Mouse (Mus musculus) ES-E14 (cell line): ENCODE results near the gene Ankzf1. TPM values are rescaled to one million over a fixed set of nuclear protein-coding genes. Genes with fewer than 3 reads are reported as not detected.

Experiments used
- DNase-seq: peaks from one replicate; pipeline ENCODE4 v3.0.0-alpha.2; 2013; ENCODE audit warnings: low read depth, low spot score
- H3K27ac ChIP-seq: 2 replicates; pipeline ENCODE4 v1.5.1; 2012; ENCODE audit warnings: low read depth, mild to moderate bottlenecking, low read length, moderate library complexity, mixed read lengths; ENCODE audit not compliant: poor library complexity, insufficient read depth, severe bottlenecking
- H3K36me3 ChIP-seq: 2 replicates; pipeline ENCODE4 v1.6.1; 2012; ENCODE audit warnings: mild to moderate bottlenecking, low read length, moderate library complexity, mixed read lengths; ENCODE audit not compliant: control insufficient read depth, poor library complexity, insufficient read depth, severe bottlenecking
- H3K4me1 ChIP-seq, 2 experiments: fragments of 150-350 bp in 1 of 2; sonication (generic) in 1 of 2; 2 replicates each; pipeline ENCODE4 v1.6.1; 2012; ENCODE audit warnings: low read length in 2 of 2, mild to moderate bottlenecking in 1 of 2, mixed read lengths in 1 of 2; ENCODE audit not compliant: control insufficient read depth in 2 of 2, insufficient read depth in 2 of 2, poor library complexity in 1 of 2
- H3K4me3 ChIP-seq, 2 experiments: fragments of 150-350 bp in 1 of 2; sonication (generic) in 1 of 2; 2 replicates each; pipeline ENCODE4 v1.5.1; 2012; ENCODE audit warnings: low read length in 2 of 2, low read depth in 1 of 2, mild to moderate bottlenecking in 1 of 2, mixed read lengths in 1 of 2; ENCODE audit not compliant: insufficient read depth in 1 of 2, poor library complexity in 1 of 2, severe bottlenecking in 1 of 2
- H3K9ac ChIP-seq: 2 replicates; pipeline ENCODE4 v1.6.1; 2012; ENCODE audit warnings: low read depth, mild to moderate bottlenecking, low read length, mixed read lengths; ENCODE audit not compliant: poor library complexity, insufficient read depth, severe bottlenecking
- H3K9me3 ChIP-seq: fragments of 150-350 bp; sonication (generic); 2 replicates; pipeline ENCODE4 v1.6.1; 2012; ENCODE audit warnings: low read depth, mild to moderate bottlenecking, low read length; ENCODE audit not compliant: control insufficient read depth, insufficient read depth
- CHD2 ChIP-seq: IDR thresholded peaks from 2 replicates; pipeline ENCODE4 v1.6.1; 2014; ENCODE audit warnings: mild to moderate bottlenecking, low read depth, low read length, inconsistent platforms
- HCFC1 ChIP-seq: IDR thresholded peaks from 2 replicates; pipeline ENCODE4 v1.6.1; 2012; ENCODE audit warnings: low read length, inconsistent platforms, borderline replicate concordance; ENCODE audit not compliant: insufficient read depth
- MAFK ChIP-seq: IDR thresholded peaks from 2 replicates; pipeline ENCODE4 v1.6.1; 2014; ENCODE audit warnings: mild to moderate bottlenecking, low read depth, low read length, inconsistent platforms; ENCODE audit not compliant: insufficient read depth
- ZC3H11A ChIP-seq: IDR thresholded peaks from 2 replicates; pipeline ENCODE4 v1.6.1; 2012; ENCODE audit warnings: low read depth, mild to moderate bottlenecking, inconsistent platforms, low read length, borderline replicate concordance
- ZNF384 ChIP-seq: IDR thresholded peaks from 2 replicates; pipeline ENCODE4 v1.6.1; 2012; ENCODE audit warnings: low read depth, low read length, inconsistent platforms
- in situ Hi-C, 2 experiments: fragments of 600-800 bp; cut with MboI; formaldehyde crosslinking; loops; one replicate each; pipeline ENCODE4 v1.15.1; 2025; ENCODE audit warnings: low sequenced_read_pairs in 2 of 2, inconsistent platforms in 1 of 2; ENCODE audit not compliant: unreplicated experiment in 2 of 2
- total RNA-seq: library from RNA; depleted of rRNA; stranded (reverse); fragments of 300-350 nt; gene quantifications from 2 replicates; pipeline ENCODE4 v1.2.3, GENCODE M21; 2012

The Ankzf1 gene
- total RNA-seq, 1 experiment = 23.0 TPM

- no peak overlapping the region for H3K9ac ChIP-seq
- H3K27ac ChIP-seq = no peak overlapping the region
- H3K9me3 ChIP-seq = no peaks in the 10 kb centered on the region
- no peak for DNase-seq
- no peak overlapping the region for H3K4me3 ChIP-seq
- in situ Hi-C loops = no loop called here
- peaks cover 21% of the 10 kb centered on the region; the same call in 1 of the 2 replicates for H3K36me3 ChIP-seq
- TF ChIP-seq CHD2 = no peak
- no peak for TF ChIP-seq ZNF384
- TF ChIP-seq MAFK = no peak
- no peak for TF ChIP-seq HCFC1
- no peak for TF ChIP-seq ZC3H11A
- H3K4me1 ChIP-seq = no peaks in the 10 kb centered on the region
Observed at GRCm38 (mm10) chr1:75148727-75149126, 43.2 kb upstream of the Ankzf1 start.

DNA sequence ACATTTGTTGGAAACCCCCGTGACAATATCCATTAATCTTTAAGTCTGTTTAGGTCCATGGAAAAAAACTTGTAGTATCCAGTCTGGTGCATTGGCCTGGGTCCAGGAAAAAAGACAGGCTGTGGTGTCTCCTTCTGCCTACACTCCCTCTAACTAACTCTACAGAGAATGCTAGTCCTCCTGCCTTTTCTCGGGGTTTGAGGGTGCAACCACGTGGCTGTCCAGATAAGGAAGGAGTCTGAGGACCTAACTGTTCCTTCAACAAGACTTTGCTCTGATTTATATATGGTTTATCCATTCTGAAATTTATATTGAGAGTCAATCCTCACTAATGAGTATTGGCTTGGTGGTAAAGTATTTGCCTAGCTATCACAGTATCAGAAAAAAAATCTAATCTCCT lies 36.1 kb upstream of the Ankzf1 start:
- no peak overlapping the region for H3K9ac ChIP-seq
- no peak overlapping the region for H3K4me3 ChIP-seq
- H3K36me3 ChIP-seq = no peaks in the 10 kb centered on the region
- H3K27ac ChIP-seq = no peak overlapping the region
- in situ Hi-C loops = no loop called here
- H3K4me1 ChIP-seq = no peaks in the 10 kb centered on the region
- no peak for DNase-seq
- H3K9me3 ChIP-seq = no peaks in the 10 kb centered on the region
- TF ChIP-seq ZC3H11A = no peak
- no peak for TF ChIP-seq MAFK
- no peak for TF ChIP-seq CHD2
- no peak for TF ChIP-seq HCFC1
- no peak for TF ChIP-seq ZNF384

GRCm38 (mm10) chr1:75158990-75159389 lies 33.0 kb upstream of the Ankzf1 start:
- H3K9ac ChIP-seq = no peak overlapping the region
- no peak overlapping the region for H3K27ac ChIP-seq
- H3K4me1 ChIP-seq = no peaks in the 10 kb centered on the region
- DNase-seq = no peak
- in situ Hi-C loops = no loop called here
- no peak for TF ChIP-seq MAFK
- TF ChIP-seq CHD2 = no peak
- no peak for TF ChIP-seq HCFC1
- TF ChIP-seq ZNF384 = no peak
- TF ChIP-seq ZC3H11A = no peak
- no peaks in the 10 kb centered on the region for H3K9me3 ChIP-seq
- no peak overlapping the region for H3K4me3 ChIP-seq
- no peaks in the 10 kb centered on the region for H3K36me3 ChIP-seq

DNA sequence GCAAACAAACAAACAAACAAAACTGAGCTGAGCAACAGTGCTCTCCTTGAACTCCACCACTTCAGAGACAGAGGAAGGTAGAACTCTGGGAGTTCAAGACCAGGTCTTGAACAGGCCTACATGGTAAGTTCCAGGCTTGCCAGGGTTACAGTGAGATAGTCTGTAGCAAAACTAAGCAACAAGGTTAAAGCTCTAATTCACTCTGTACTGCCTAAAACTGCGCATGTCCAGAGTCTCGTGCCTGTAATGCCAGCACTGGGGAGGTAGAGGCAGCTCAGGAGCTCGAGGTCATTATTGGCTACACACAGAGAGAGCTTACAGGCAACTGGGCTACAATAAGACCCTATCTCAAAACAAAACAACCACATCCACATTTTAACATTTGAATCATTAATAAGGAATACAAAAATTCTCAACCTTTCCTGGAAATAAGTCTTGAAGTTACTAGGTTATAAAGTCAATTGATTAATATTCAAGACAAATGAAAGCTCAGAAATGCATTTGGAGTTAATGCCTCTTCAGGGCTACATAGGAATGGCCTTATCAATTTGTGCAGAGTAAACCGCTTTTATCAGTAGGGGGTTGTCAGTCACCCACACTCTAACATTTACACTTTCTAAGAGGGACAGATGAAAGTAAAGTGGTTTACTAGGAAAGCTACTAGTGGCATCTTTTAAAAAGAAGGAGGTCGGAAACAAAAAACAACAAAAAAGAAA lies 32.3 kb upstream of the Ankzf1 start:
- H3K36me3 ChIP-seq = no peaks in the 10 kb centered on the region
- in situ Hi-C loops = no loop called here
- no peak for DNase-seq
- no peaks in the 10 kb centered on the region for H3K4me1 ChIP-seq
- TF ChIP-seq MAFK = no peak
- no peak for TF ChIP-seq ZC3H11A
- no peak for TF ChIP-seq CHD2
- TF ChIP-seq ZNF384 = no peak
- no peak overlapping the region for H3K4me3 ChIP-seq
- no peaks in the 10 kb centered on the region for H3K9me3 ChIP-seq
- no peak overlapping the region for H3K27ac ChIP-seq
- H3K9ac ChIP-seq = no peak overlapping the region

GRCm38 (mm10) chr1:75160256-75160617 lies 31.7 kb upstream of the Ankzf1 start:
- DNase-seq = no peak
- Histone ChIP-seq H3K9me3 (no peaks in the 10 kb centered on the region), H3K27ac (no peak overlapping the region), H3K9ac (no peak overlapping the region), H3K4me3 (no peak overlapping the region), H3K4me1 (no peaks in the 10 kb centered on the region), H3K36me3 (no peaks in the 10 kb centered on the region)
- in situ Hi-C loops = no loop called here
- TF ChIP-seq MAFK (no peak), ZNF384 (no peak), ZC3H11A (no peak), HCFC1 (no peak), CHD2 (no peak)
